Mouse (Mus musculus) CH12.LX (cell line): ENCODE measurements around the gene Sf3b4.

Experiments used
- GABPA ChIP-seq: IDR thresholded peaks from 2 replicates; pipeline ENCODE4 v1.6.1; 2012; ENCODE audit warnings: low read depth, low read length, improper control_type of control experiment, inconsistent platforms; ENCODE audit not compliant: insufficient replicate concordance
- POLR2A ChIP-seq: IDR thresholded peaks from 2 replicates; pipeline ENCODE4 v1.6.1; 2011; ENCODE audit warnings: low read depth, mild to moderate bottlenecking, improper control_type of control experiment, low read length
- ZMIZ1 ChIP-seq: IDR thresholded peaks from 2 replicates; pipeline ENCODE4 v1.6.1; 2012; ENCODE audit warnings: low read depth, mild to moderate bottlenecking, inconsistent platforms, low read length, improper control_type of control experiment

DNA sequence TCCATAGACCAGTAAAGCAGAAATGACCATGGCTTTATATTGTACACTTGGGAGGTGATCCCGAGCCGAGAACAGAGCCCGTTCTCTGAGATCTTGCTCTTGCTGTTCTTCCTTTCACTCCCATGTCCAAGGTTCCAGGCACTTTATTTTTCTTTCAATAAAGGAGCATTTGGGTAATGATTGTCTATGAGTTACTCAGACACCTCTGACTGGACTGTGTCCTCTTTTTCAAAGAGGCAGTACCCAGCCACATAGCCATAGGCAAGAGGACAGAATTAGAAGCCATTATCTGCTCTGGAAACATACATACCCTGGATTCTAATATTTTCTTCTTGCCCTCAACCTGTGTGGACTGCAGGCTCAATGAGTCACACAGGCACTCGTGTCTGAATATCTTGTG lies 12.3 kb upstream of the Sf3b4 start:
- TF ChIP-seq POLR2A (no peak), ZMIZ1 (no peak), GABPA (no peak)
